Mouse (Mus musculus) hindbrain, embryonic 15.5 days (tissue): ENCODE data around the gene Smg6. TPM values are rescaled to one million over a fixed set of nuclear protein-coding genes. Genes with fewer than 3 reads are reported as not detected.
A peak's percentile ranks its signal among the peaks of the same experiment; 100 is the strongest.

Experiments
- ATAC-seq: fragments of 200-750 bp; cut with Nextera tagmentation; 2 replicates; pipeline ENCODE4 v1.8.0; 2017; ENCODE audit warnings: low read depth, moderate number of reproducible peaks, moderate TSS enrichment; ENCODE audit not compliant: low FRiP score
- H3K27ac ChIP-seq: fragments of 300-500 bp; sonication (generic); replicated peaks from 2 replicates; pipeline ENCODE4 v1.5.1; 2015; ENCODE audit warnings: mild to moderate bottlenecking, inconsistent platforms
- H3K27me3 ChIP-seq: fragments of 300-500 bp; sonication (generic); 2 replicates; pipeline ENCODE4 v1.6.1; 2015; ENCODE audit warnings: control low read depth, inconsistent platforms
- H3K36me3 ChIP-seq: fragments of 300-500 bp; sonication (generic); 2 replicates; pipeline ENCODE4 v1.6.1; 2015; ENCODE audit warnings: control low read depth, inconsistent platforms
- H3K4me1 ChIP-seq: fragments of 300-500 bp; sonication (generic); replicated peaks from 2 replicates; pipeline ENCODE4 v1.6.1; 2015; ENCODE audit warnings: control low read depth, inconsistent platforms
- H3K4me2 ChIP-seq: fragments of 300-500 bp; sonication (generic); 2 replicates; pipeline ENCODE4 v1.6.1; 2015; ENCODE audit warnings: moderate library complexity, mild to moderate bottlenecking, inconsistent platforms
- H3K4me3 ChIP-seq: fragments of 300-500 bp; sonication (generic); 2 replicates; pipeline ENCODE4 v1.5.1; 2015; ENCODE audit warnings: mild to moderate bottlenecking, inconsistent platforms
- H3K9ac ChIP-seq: fragments of 300-500 bp; sonication (generic); 2 replicates; pipeline ENCODE4 v1.6.1; 2015; ENCODE audit warnings: inconsistent platforms
- H3K9me3 ChIP-seq: fragments of 300-500 bp; sonication (generic); 2 replicates; pipeline ENCODE4 v1.6.1; 2016; ENCODE audit warnings: control low read depth, inconsistent platforms
- WGBS: fragments of 180-500 bp; shearing (Covaris S2); methylation state at CpG from one replicate; pipeline ENCODE4 v1.1.7; 2015; 5-methylcytosine and 5-hydroxymethylcytosine counted together
- polyA plus RNA-seq: library from polyadenylated mRNA; unstranded; fragments of >200 nt; fragmentation: Nextera tagmentation; extraction: Ambion mirVana; gene quantifications from 2 replicates; pipeline ENCODE4 v1.2.1, GENCODE M21; 2015

Gene Smg6
- polyA plus RNA-seq, 1 experiment from 2014 or later, result 13.5 TPM

GRCm38 (mm10) chr11:74981464-74981863, 55.8 kb downstream of the Smg6 start:
- H3K9ac ChIP-seq, result no peak overlapping the region
- H3K36me3 ChIP-seq, result no peaks in the 10 kb centered on the region; the same call in 1 of the 2 replicates
- H3K27ac ChIP-seq, result no peak overlapping the region
- H3K4me2 ChIP-seq, result no peak overlapping the region
- no peak overlapping the region for H3K4me3 ChIP-seq
- H3K27me3 ChIP-seq, result no peaks in the 10 kb centered on the region
- H3K4me1 ChIP-seq, result no peaks in the 10 kb centered on the region
- H3K9me3 ChIP-seq, result no peaks in the 10 kb centered on the region
- 55% methylated on average over 2 of the region's 2 CpGs for WGBS
- no peak; the same call in 1 of the 2 replicates for ATAC-seq

DNA sequence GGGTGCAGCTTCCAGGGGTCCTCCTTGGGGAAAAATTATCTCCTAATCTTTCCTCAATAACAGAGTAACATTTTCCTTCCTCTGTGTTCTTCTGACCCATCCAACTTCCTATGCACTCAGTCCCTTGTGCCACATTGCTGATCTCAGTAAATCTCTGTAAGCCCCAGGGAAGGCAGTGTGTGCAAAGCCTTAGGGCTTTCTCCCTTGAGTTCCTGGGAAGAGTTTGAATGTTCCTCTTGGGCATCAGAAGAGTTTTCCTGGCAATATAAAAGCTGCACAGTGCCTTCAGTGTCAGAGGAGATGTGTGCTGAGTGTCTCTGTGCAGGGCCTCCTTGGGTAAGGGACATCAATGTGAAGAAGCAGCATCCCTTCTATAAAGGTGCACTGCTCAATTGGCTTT, 56.6 kb downstream of the Smg6 start:
- Histone ChIP-seq H3K27me3 (no peaks in the 10 kb centered on the region), H3K9me3 (no peaks in the 10 kb centered on the region), H3K36me3 (no peaks in the 10 kb centered on the region; the same call in 1 of the 2 replicates), H3K4me2 (no peak overlapping the region), H3K9ac (no peak overlapping the region), H3K27ac (no peak overlapping the region), H3K4me1 (no peaks in the 10 kb centered on the region), H3K4me3 (no peak overlapping the region)
- no peak for ATAC-seq

DNA sequence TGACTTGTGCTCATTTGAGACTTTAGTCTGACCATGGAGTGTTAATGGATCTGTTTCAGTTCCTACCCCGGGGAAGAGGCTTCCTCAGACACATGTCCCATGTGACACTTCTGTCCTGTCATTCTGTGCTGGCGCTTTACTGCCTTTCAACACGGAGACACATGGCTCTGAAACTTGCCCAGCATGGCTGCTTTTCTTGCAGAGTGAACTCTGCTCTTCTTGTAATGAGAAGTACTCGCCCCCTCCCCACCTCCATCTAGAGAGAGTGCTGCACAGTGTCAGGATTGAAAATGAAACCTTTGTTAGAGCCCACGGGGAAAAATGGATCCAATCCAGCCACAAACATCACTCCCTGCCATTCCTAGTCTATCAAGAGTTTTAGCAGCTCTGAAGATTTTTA, 62.5 kb downstream of the Smg6 start:
- Histone ChIP-seq H3K9ac (no peak overlapping the region), H3K27me3 (no peaks in the 10 kb centered on the region), H3K36me3 (peaks cover 10% of the 10 kb centered on the region), H3K4me1 (peaks cover 7% of the 10 kb centered on the region; the same call in 1 of the 2 replicates), H3K4me3 (no peak overlapping the region), H3K9me3 (no peaks in the 10 kb centered on the region), H3K4me2 (no peak overlapping the region), H3K27ac (no peak overlapping the region)
- no peak for ATAC-seq
- 38% methylated on average over 5 of the region's 5 CpGs for WGBS

DNA sequence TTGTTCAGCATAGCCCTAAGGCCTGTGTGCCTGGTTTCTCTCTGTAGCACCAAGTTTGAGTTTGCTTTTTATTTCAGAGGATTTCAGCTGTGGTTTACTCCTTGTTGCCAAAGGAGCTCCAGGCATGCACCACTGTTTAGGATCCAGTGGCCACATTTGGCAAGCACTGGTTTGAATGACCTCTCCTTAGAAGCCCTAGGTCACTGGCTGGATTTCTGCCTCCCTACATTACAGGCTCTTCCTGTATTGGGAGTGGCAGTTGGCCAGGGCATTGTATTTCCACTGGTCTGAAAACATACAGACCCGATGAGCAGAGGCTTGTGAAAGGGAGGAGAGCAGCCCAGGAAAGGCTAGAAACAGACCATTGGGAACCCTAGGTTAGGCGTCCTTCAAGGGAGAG, 63.4 kb downstream of the Smg6 start:
- H3K4me2 ChIP-seq, result no peak overlapping the region
- no peak for ATAC-seq
- no peak overlapping the region for H3K4me3 ChIP-seq
- H3K27me3 ChIP-seq, result no peaks in the 10 kb centered on the region
- H3K4me1 ChIP-seq, result peaks cover 7% of the 10 kb centered on the region; the same call in 1 of the 2 replicates
- H3K9me3 ChIP-seq, result no peaks in the 10 kb centered on the region
- H3K9ac ChIP-seq, result no peak overlapping the region
- peaks cover 10% of the 10 kb centered on the region for H3K36me3 ChIP-seq
- WGBS, result 62% methylated on average over 2 of the region's 2 CpGs
- no peak overlapping the region for H3K27ac ChIP-seq

DNA sequence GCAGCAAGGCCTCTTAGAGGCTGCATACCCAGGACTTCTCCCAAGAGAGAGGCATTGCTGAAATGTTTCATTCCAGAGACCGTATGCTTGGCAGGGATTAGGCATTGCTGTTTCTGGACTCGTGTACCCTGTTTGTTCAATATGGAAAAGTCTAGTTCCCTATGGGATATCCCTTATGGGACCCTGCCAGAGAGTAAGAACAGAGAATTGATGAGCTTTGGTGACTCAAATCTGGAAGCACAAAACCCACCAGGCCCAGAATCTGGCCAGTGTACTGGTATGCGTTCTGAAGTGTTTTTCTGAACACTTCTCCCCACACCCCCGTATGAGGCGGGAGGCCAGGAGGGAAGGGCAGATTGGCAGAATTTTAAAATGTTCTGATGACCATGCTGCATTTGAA, 64.9 kb downstream of the Smg6 start:
- WGBS, result 82% methylated on average over 5 of the region's 5 CpGs
- Histone ChIP-seq H3K4me1 (peaks cover 7% of the 10 kb centered on the region; the same call in 1 of the 2 replicates), H3K4me3 (no peak overlapping the region), H3K36me3 (peaks cover 10% of the 10 kb centered on the region), H3K4me2 (no peak overlapping the region), H3K9ac (no peak overlapping the region), H3K27me3 (no peaks in the 10 kb centered on the region), H3K27ac (no peak overlapping the region), H3K9me3 (no peaks in the 10 kb centered on the region)
- ATAC-seq, result no peak

GRCm38 (mm10) chr11:74991290-74991689, 65.7 kb downstream of the Smg6 start:
- no peak overlapping the region for H3K4me3 ChIP-seq
- ATAC-seq, result no peak
- H3K27ac ChIP-seq, result no peak overlapping the region
- H3K9ac ChIP-seq, result no peak overlapping the region
- WGBS, result 93% methylated on average over 1 of the region's 1 CpGs
- peaks cover 10% of the 10 kb centered on the region for H3K36me3 ChIP-seq
- no peaks in the 10 kb centered on the region for H3K9me3 ChIP-seq
- H3K27me3 ChIP-seq, result no peaks in the 10 kb centered on the region
- H3K4me2 ChIP-seq, result no peak overlapping the region
- H3K4me1 ChIP-seq, result peaks cover 7% of the 10 kb centered on the region; the same call in 1 of the 2 replicates

DNA sequence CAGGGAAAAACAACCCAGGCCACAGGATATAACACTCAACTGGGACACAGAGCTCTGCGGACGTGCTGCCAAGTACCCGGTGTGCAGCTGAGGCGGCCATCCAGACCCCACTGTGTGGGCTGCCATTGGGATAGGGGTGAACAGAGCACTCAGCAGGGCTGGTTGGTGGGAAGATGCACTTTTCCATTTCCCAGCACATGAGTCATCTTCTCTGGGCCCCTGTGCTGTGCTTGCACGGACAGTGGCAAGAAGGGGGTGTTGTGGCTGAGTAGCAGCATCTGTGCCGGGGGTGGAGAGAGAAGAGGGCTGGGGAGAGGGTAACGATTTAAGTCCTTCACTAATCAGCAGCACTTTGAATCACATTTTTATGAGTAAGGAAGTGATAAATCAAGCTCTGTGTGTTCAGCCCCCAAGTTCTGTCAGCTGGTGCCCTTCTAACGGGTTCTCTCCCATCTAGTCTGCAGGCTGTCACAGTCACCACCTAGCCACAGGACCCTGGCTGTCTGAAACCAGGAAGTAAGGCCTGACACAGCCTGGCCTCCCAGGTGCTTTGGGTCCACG, 66.9 kb downstream of the Smg6 start:
- Histone ChIP-seq H3K4me2 (no peak overlapping the region), H3K9ac (no peak overlapping the region), H3K36me3 (peaks cover 11% of the 10 kb centered on the region), H3K4me1 (peaks cover 7% of the 10 kb centered on the region; the same call in 1 of the 2 replicates), H3K4me3 (no peak overlapping the region), H3K9me3 (no peaks in the 10 kb centered on the region), H3K27ac (no peak overlapping the region), H3K27me3 (no peaks in the 10 kb centered on the region)
- WGBS, result 86% methylated on average over 9 of the region's 9 CpGs
- no peak for ATAC-seq

DNA sequence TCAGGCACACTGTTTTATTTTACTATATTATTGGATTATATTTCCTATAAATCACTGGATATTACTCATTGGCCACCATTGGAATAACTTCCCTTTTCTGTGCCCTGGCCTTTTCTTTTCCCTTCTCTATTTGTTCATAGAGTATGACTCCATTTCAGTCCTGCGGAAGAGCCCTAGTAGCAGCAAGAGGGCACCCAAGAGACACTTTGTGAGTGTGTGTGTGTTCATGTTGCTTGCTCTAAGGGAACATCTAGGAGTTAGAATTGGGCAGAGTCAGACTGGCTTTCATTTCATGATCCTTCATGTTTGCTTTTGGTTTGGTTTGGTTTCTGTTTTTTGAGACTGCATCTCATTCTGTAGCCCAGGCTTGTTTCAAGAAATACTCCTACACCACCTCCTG, 68.5 kb downstream of the Smg6 start:
- WGBS, result 60% methylated on average over 1 of the region's 1 CpGs
- H3K9ac ChIP-seq, result no peak overlapping the region
- ATAC-seq, result no peak

DNA sequence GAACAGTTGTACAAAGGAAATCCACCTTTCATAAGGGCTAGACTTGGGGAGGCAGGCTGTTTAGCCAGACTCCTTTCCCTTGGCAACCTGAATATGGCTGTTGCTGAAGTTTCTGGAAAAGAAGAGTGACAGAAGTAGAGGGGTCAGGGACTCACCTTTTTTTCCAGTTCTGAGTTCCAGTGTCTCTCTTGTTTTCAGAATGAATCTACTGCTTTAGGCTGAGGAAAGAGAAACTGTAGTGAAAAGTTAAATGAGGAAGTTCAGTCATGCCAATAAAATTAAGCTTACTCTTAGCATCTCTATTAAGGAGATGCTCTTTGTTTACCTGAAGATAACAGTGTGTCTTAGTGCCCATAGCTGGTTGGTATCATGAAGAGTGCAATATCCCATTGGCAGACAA, 69.2 kb downstream of the Smg6 start:
- Histone ChIP-seq H3K27ac (no peak overlapping the region), H3K36me3 (peaks cover 16% of the 10 kb centered on the region), H3K4me2 (no peak overlapping the region), H3K9ac (no peak overlapping the region), H3K27me3 (no peaks in the 10 kb centered on the region), H3K9me3 (no peaks in the 10 kb centered on the region), H3K4me1 (no peaks in the 10 kb centered on the region), H3K4me3 (no peak overlapping the region)
- no peak for ATAC-seq

More for the DNA sequence above, 68.5 kb downstream of the Smg6 start:
- peaks cover 16% of the 10 kb centered on the region for H3K36me3 ChIP-seq
- no peaks in the 10 kb centered on the region for H3K4me1 ChIP-seq
- no peak overlapping the region for H3K27ac ChIP-seq
- H3K9me3 ChIP-seq, result no peaks in the 10 kb centered on the region
- H3K4me2 ChIP-seq, result no peak overlapping the region
- no peaks in the 10 kb centered on the region for H3K27me3 ChIP-seq
- H3K4me3 ChIP-seq, result no peak overlapping the region

GRCm38 (mm10) chr11:74996482-74996881, 70.9 kb downstream of the Smg6 start:
- no peak overlapping the region for H3K27ac ChIP-seq
- no peak for ATAC-seq

GRCm38 (mm10) chr11:75000869-75001653, 75.4 kb downstream of the Smg6 start:
- Histone ChIP-seq H3K4me1 (peaks cover 9% of the 10 kb centered on the region), H3K4me2 (peak overlapping the region; percentile 25; the same call in 1 of the 2 replicates), H3K9ac (no peak overlapping the region), H3K4me3 (no peak overlapping the region), H3K9me3 (no peaks in the 10 kb centered on the region), H3K27me3 (no peaks in the 10 kb centered on the region), H3K36me3 (peaks cover 6% of the 10 kb centered on the region; the same call in 1 of the 2 replicates), H3K27ac (peak overlapping the region; percentile 9)
- 45% methylated on average over 10 of the region's 10 CpGs for WGBS
- ATAC-seq, result no peak

More at GRCm38 (mm10) chr11:74996482-74996881, 70.9 kb downstream of the Smg6 start:
- H3K4me3 ChIP-seq, result no peak overlapping the region
- H3K27me3 ChIP-seq, result no peaks in the 10 kb centered on the region
- H3K4me1 ChIP-seq, result peaks cover 8% of the 10 kb centered on the region
- H3K36me3 ChIP-seq, result peaks cover 6% of the 10 kb centered on the region; the same call in 1 of the 2 replicates
- H3K9me3 ChIP-seq, result no peaks in the 10 kb centered on the region
- H3K9ac ChIP-seq, result no peak overlapping the region
- no peak overlapping the region for H3K4me2 ChIP-seq
- WGBS, result 88% methylated on average over 1 of the region's 1 CpGs

DNA sequence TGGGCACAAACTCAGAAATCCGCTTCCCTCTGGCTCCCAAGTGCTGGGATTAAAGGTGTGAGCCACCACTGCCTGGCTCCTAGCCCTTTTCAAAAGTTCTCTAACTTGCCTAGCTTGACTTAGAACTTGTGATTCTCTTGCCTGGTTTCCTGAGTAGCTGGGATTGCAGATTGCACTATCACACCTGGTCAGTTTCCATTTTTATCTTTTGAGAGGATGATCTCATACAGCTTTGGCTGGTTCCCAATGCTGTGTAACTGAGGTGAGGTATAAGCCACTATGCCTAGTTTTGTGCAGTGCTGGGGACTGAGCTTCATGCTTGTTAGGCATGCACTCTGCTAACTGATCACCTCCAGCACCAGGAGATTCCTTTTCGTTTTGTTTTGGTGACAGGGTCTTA, 82.6 kb downstream of the Smg6 start:
- Histone ChIP-seq H3K4me2 (no peak overlapping the region), H3K9ac (no peak overlapping the region), H3K36me3 (no peaks in the 10 kb centered on the region), H3K27me3 (no peaks in the 10 kb centered on the region), H3K4me3 (no peak overlapping the region), H3K27ac (no peak overlapping the region), H3K4me1 (peaks cover 12% of the 10 kb centered on the region), H3K9me3 (no peaks in the 10 kb centered on the region)
- WGBS, result 85% methylated on average over 2 of the region's 2 CpGs
- no peak for ATAC-seq
